Mouse (Mus musculus) intestine, postnatal 0 days (tissue): ENCODE measurements at regions not wholly inside any gene's neighbourhood (a gene's known extent, or its start where the extent isn't known, plus 50 kb on each side); places are given as distances from the start of the nearest gene placed in this dataset.

Source experiments
- ATAC-seq: fragments of 200-750 bp; cut with Nextera tagmentation; 2 replicates; pipeline ENCODE4 v1.8.0; 2017; ENCODE audit warnings: mild to moderate bottlenecking, moderate TSS enrichment, moderate library complexity
- H3K27ac ChIP-seq: fragments of 300-500 bp; sonication (generic); 2 replicates; pipeline ENCODE4 v1.5.1; 2014; ENCODE audit warnings: mild to moderate bottlenecking, low read depth, low read length, moderate library complexity
- H3K27me3 ChIP-seq: fragments of 300-500 bp; sonication (generic); replicated peaks from 2 replicates; pipeline ENCODE4 v1.6.1; 2014; ENCODE audit warnings: low read length, mixed read lengths; ENCODE audit not compliant: control insufficient read depth, insufficient read depth
- H3K36me3 ChIP-seq: fragments of 300-500 bp; sonication (generic); 2 replicates; pipeline ENCODE4 v1.6.1; 2014; ENCODE audit warnings: mild to moderate bottlenecking, moderate library complexity; ENCODE audit not compliant: control insufficient read depth, insufficient read depth
- H3K4me1 ChIP-seq: fragments of 300-500 bp; sonication (generic); replicated peaks from 2 replicates; pipeline ENCODE4 v1.6.1; 2014; ENCODE audit warnings: antibody characterized with exemption, low read length, mixed read lengths; ENCODE audit not compliant: control insufficient read depth, insufficient read depth
- H3K4me2 ChIP-seq: fragments of 300-500 bp; sonication (generic); replicated peaks from 2 replicates; pipeline ENCODE4 v1.6.1; 2014; ENCODE audit warnings: low read depth, mild to moderate bottlenecking, moderate library complexity
- H3K4me3 ChIP-seq: fragments of 300-500 bp; sonication (generic); 2 replicates; pipeline ENCODE4 v1.5.1; 2014; ENCODE audit warnings: low read depth, low read length
- H3K9ac ChIP-seq: fragments of 300-500 bp; sonication (generic); 2 replicates; pipeline ENCODE4 v1.6.1; 2014; ENCODE audit warnings: mild to moderate bottlenecking, low read depth, low read length
- H3K9me3 ChIP-seq: fragments of 300-500 bp; sonication (generic); 2 replicates; pipeline ENCODE4 v1.6.1; 2016; ENCODE audit warnings: mixed run types; ENCODE audit not compliant: control insufficient read depth
- CTCF ChIP-seq: sonication (generic); IDR thresholded peaks from 2 replicates; pipeline ENCODE4 v1.5.1; 2016; ENCODE audit warnings: low read depth, mild to moderate bottlenecking, control low read depth, antibody characterized with exemption, moderate library complexity
- WGBS: fragments of 180-500 bp; shearing (Covaris S2); extraction: QIAGEN DNeasy Blood & Tissue Kit; methylation state at CpG from one replicate; pipeline ENCODE4 v1.1.7; 2014; 5-methylcytosine and 5-hydroxymethylcytosine counted together

DNA sequence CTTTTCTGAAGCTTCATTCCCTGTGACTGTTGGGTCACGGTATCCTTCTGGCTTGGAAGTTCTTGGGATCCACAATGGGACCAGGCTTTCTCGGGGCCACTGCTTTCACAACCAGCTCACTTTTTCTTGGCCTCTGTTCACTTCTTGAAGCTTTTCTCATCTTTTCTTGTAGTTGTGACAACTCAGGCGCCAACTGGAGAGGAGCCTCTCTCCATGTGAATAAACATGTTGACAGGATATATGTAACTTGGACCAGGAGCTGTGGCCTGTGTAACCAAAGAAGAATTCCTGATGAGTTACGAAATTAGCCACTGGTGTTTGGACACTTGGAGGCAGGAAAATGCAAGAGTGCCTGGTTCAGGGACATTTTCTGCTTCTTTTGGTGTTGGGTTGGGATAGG, 148.1 kb upstream of the Gm12728 start:
- no peak overlapping the region for H3K4me3 ChIP-seq
- no peaks in the 10 kb centered on the region for H3K36me3 ChIP-seq
- H3K9me3 ChIP-seq: no peaks in the 10 kb centered on the region
- WGBS: 69% methylated on average over 4 of the region's 4 CpGs
- H3K27me3 ChIP-seq: no peaks in the 10 kb centered on the region
- no peak for ATAC-seq
- no peak overlapping the region for H3K4me2 ChIP-seq
- no peak overlapping the region for H3K9ac ChIP-seq
- H3K4me1 ChIP-seq: no peaks in the 10 kb centered on the region
- no peak for TF ChIP-seq CTCF
- H3K27ac ChIP-seq: no peak overlapping the region

GRCm38 (mm10) chr4:105648820-105649446, 140.7 kb upstream of the Gm12728 start:
- no peaks in the 10 kb centered on the region for H3K4me1 ChIP-seq
- H3K36me3 ChIP-seq: no peaks in the 10 kb centered on the region
- ATAC-seq: no peak
- H3K9ac ChIP-seq: no peak overlapping the region
- no peak overlapping the region for H3K4me3 ChIP-seq
- WGBS: 64% methylated on average over 7 of the region's 7 CpGs
- H3K27ac ChIP-seq: no peak overlapping the region
- no peaks in the 10 kb centered on the region for H3K9me3 ChIP-seq
- TF ChIP-seq CTCF: no peak
- H3K4me2 ChIP-seq: no peak overlapping the region
- no peaks in the 10 kb centered on the region for H3K27me3 ChIP-seq

DNA sequence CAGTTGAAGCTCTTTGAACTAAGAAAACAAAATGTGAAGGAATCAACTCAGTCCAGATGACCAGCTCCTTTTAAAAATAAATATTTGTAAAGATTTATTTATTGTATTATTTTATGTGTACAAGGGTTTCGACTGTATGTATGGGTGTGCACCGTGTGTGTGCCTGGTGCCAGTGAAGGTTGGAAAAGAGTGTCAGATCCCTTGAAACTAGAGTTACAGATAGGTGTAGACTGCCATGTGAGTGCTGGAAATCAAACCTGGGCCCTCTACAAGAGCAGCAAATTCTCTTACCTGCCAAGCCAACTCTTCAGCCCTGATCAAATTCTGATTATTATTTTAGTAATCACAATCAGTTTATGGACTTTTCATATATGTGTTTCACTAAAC, 140.2 kb upstream of the Gm12728 start:
- 78% methylated on average over 2 of the region's 2 CpGs for WGBS
- no peaks in the 10 kb centered on the region for H3K27me3 ChIP-seq

DNA sequence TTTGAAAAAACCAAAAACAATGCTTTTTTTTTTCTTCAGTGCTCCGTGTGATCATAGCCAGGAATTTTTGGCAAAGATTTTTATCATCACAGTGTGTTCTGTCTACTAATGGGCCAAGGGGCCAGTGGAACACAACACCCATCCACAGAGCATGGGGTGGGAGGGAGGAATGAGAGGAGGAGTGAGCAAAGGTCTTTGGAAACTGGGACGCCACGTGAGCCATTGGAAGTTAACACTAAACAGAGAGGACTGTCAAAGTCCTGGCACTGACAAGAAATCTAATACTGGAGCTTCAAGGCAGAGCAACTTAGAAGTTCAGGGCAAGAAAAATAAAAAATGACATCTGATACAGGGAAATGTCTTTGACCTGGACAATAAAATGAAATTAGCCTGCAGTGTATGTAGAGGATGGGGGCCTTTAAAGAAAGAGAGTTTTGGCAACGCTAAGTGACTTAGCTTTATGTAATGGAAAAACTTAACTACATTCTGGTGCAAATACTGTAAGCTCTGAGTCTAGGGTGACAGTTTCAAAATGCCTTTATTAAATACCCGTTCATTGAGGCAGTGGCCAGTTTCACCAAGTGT, 133.5 kb upstream of the Gm12728 start:
- no peak overlapping the region for H3K4me2 ChIP-seq
- no peak overlapping the region for H3K9ac ChIP-seq
- H3K27ac ChIP-seq: no peak overlapping the region
- 58% methylated on average over 5 of the region's 5 CpGs for WGBS
- ATAC-seq: no peak
- no peaks in the 10 kb centered on the region for H3K4me1 ChIP-seq
- no peaks in the 10 kb centered on the region for H3K9me3 ChIP-seq
- no peaks in the 10 kb centered on the region for H3K27me3 ChIP-seq
- H3K4me3 ChIP-seq: no peak overlapping the region
- no peaks in the 10 kb centered on the region for H3K36me3 ChIP-seq
- TF ChIP-seq CTCF: no peak

More for the DNA sequence above, 140.2 kb upstream of the Gm12728 start:
- no peak for ATAC-seq
- Histone ChIP-seq H3K27ac (no peak overlapping the region), H3K4me1 (no peaks in the 10 kb centered on the region), H3K9ac (no peak overlapping the region), H3K36me3 (no peaks in the 10 kb centered on the region), H3K9me3 (no peaks in the 10 kb centered on the region), H3K4me3 (no peak overlapping the region), H3K4me2 (no peak overlapping the region)
- no peak for TF ChIP-seq CTCF

DNA sequence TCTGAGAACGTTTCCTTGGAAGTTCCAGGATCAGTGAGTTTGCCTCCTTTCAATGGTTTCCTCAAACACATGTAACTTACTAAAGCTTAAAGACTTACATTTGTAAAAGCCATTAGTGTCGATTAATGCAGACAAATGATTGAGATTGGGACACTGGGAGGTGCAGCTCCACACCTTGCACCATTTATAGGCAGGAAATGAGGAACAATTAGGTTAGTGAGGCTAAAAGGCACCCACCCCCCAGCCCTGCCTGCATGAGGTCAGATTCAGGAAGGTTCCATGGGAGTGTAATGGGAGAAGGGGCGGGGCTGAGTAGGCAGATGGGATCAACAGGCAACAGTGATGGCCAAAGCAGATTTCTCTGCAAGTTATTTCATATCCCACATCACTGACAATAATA, 131.1 kb upstream of the Gm12728 start:
- no peak for TF ChIP-seq CTCF
- 76% methylated on average over 3 of the region's 3 CpGs for WGBS

DNA sequence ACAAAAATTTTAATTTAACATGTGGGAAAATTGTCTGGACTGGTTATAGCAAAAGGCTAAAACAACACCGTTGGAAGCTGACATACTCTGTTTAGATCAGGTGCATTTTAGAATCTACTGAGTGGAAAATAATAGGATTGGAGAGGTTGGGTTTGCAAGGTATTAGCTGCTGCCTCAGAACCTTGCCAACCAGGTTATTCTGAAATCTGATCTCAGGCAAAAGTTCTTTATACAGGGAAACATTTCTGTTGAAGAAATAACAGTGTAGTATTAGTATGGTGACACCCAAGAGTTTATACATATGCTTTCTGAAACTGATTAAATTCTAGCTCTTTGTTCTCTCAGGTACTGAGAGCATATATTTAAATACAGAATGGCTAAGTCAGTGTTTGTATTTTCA, 113.0 kb upstream of the Gm12728 start:
- Histone ChIP-seq H3K9me3 (no peaks in the 10 kb centered on the region), H3K4me2 (no peak overlapping the region), H3K9ac (no peak overlapping the region), H3K27ac (no peak overlapping the region), H3K4me3 (no peak overlapping the region), H3K27me3 (no peaks in the 10 kb centered on the region), H3K36me3 (no peaks in the 10 kb centered on the region), H3K4me1 (no peaks in the 10 kb centered on the region)
- ATAC-seq: no peak
- TF ChIP-seq CTCF: no peak
- 79% methylated on average over 1 of the region's 1 CpGs for WGBS

More for the DNA sequence above, 131.1 kb upstream of the Gm12728 start:
- ATAC-seq: no peak
- Histone ChIP-seq H3K9ac (no peak overlapping the region), H3K27me3 (no peaks in the 10 kb centered on the region), H3K4me1 (no peaks in the 10 kb centered on the region), H3K4me3 (no peak overlapping the region), H3K27ac (no peak overlapping the region), H3K36me3 (no peaks in the 10 kb centered on the region), H3K4me2 (no peak overlapping the region), H3K9me3 (no peaks in the 10 kb centered on the region)
